Mouse (Mus musculus): ENCODE results near the gene Grpel1.

The Grpel1 gene

DNA sequence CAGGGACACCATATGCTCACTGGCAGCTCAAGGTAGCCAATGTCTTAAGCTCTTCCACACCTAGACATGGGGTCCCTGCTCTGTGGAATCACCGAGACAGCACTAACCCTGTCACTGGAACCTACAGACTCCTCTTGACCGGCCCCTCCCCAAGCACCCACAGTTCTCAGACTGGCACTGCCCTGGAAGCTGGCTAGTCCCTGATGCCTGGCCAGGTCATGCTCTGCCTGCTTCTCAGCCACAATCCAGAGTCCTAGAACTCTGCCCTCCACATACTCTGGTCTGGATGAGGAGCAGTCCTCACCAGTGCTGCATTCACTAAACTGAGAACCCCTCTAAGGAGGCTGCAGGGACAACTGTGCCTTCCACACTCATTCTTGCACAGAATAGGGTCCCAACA lies 46.2 kb downstream of the Grpel1 start:
- no peak for DNase-seq (ENCODE audit: low spot score in 2 of 2)

DNA sequence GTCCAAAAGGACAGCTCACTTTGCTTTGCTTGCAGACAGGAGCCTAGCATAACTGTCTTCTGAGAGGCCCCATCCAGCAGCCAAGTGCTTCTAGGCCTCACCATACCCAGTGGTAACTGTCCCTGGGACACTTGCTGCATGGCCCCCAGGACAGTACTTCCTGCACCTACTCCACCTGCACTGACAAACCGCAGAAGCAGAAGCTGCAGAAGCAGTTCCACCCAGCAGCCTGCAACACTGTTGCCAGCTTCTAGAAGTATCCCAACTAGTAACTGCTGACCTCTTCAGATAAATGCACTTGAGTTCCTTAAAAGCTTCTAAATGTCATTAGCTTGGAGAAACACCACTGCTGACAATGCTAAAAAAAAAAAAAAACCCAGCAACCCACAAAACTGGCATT lies 50.3 kb downstream of the Grpel1 start:
- DNase-seq (ENCODE audit: low spot score in 2 of 2), result no peak

GRCm38 (mm10) chr5:36515558-36515957 lies 50.8 kb downstream of the Grpel1 start:
- no peak for DNase-seq (ENCODE audit: low spot score in 2 of 2)

GRCm38 (mm10) chr5:36517596-36517995 lies 52.8 kb downstream of the Grpel1 start:
- DNase-seq (ENCODE audit: low spot score in 2 of 2), result no peak

- DNase-seq (ENCODE audit: low spot score in 2 of 2), result no peak
These were observed 55.0 kb downstream of the Grpel1 start for GRCm38 (mm10) chr5:36519751-36520150.

DNA sequence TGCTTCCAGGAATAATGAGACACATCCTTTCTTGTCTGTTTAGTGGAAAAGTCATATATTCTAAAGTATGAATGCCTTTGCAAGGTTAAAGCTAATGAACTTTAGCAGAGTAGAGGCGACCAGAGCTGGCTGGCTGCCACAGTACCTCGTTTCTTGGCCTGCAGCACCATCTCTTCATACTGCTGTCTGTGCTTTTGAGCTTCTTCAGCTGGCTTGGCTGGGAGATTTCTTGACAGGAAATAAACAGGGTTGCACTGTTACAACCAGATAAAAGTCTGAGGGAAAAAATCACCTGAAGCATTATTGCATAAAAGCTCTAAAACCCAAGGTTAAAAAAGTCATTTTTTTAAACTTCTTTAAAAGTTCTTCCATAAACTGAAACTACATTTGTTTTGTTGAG lies 58.0 kb downstream of the Grpel1 start:
- no peak for DNase-seq (ENCODE audit: low spot score in 2 of 2)

DNA sequence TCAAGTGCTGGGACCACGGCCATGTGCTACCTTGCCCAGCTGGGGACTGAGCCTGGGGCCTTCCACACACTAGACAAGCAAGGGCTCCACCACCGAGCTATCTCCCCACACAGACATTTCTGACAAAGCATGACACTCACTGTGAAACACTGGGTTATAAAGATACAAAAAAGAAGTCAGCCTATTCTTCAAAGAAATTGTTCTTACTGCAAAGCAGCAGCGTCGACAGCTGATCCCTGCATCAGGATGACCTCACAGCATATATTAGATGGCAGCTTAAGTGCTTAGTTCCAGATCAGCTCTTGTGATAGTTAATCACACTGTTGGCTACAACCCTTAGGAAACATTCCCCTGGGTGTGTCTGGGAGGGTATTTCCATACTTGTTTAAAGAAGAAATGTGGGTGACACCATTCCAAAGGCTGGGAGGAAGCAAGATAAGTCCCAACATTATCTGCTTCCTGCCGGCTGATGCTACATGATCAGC lies 58.5 kb downstream of the Grpel1 start:
- no peak for DNase-seq (ENCODE audit: low spot score in 2 of 2)

Measured in frontal cortex, postnatal 14 days (tissue).